Mouse (Mus musculus) left cerebral cortex, adult 8-10 months (tissue): Measurements from ENCODE around the gene Abca13. TPM values are rescaled to one million over a fixed set of nuclear protein-coding genes. Genes with fewer than 3 reads are reported as not detected.
"Not testable (repeated sequence)": the region's sequence is repeated elsewhere in the genome, so short reads cannot be mapped to it uniquely, and the experiment has no call there.

ENCODE experiments used
- DNase-seq, 2 experiments: peaks; one replicate each; pipeline ENCODE4 v3.0.0; 2022; ENCODE audit warnings: low spot score in 2 of 2
- total RNA-seq, 4 experiments: library from RNA; stranded (reverse); gene quantifications; 2 replicates each; pipeline ENCODE4 v1.2.4; 2022

Abca13 gene
- under 1 TPM; 0.02 to 0.04 (median 0.02) TPM for total RNA-seq

DNA sequence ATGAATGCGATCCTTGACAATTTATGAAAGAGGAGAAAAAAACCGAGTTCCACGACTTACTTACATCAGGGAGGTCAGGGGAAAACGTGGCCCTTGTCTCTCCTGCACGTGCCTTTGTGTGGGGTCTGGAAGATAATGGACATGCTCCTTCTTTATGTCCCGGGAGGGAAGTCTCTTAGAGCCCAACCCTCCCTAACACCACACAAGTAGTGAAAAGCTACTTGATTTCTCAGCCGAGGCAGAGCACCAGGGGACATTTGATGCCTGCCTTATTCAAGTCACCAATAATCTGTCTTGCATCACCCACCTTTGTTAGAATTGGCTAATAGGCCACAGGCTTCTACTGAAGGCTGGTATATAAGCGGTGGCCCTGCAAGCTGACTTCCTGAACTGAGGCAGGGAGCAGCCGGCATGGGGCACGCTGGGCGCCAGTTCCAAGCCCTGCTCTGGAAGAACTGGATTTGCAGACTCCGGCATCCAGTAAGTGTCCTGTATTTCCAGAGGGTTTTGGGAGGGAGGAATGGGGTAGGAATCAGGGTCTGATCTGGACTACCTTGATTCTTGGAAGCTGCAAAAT is at the start of gene Abca13:
Abca13 (plus strand) TSS at position 388 of the 577 bp plus-strand sequence.
- no peak for DNase-seq

DNA sequence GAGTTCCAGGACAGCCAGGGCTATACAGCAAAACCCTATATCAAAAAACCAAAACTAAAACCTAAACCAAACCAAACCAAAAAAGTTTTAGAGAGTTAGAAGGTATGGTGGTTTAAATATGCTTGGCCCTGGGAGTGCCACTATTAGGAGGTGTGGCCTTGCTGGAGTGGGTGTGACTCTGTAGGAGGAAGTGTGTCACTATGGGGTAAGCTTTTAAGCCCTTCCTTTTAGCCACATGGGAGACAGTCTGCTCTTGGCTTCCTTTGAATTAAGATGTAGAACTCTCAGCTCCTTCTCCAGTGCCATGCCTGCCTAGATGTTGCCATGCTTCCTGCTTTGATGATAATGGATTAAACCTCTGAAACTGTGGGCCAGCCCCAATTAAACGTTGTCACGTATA is 46.6 kb upstream of the Abca13 start:
- no peak for DNase-seq

GRCm38 (mm10) chr11:9146115-9146514 is 45.6 kb upstream of the Abca13 start:
- DNase-seq, result no peak

DNA sequence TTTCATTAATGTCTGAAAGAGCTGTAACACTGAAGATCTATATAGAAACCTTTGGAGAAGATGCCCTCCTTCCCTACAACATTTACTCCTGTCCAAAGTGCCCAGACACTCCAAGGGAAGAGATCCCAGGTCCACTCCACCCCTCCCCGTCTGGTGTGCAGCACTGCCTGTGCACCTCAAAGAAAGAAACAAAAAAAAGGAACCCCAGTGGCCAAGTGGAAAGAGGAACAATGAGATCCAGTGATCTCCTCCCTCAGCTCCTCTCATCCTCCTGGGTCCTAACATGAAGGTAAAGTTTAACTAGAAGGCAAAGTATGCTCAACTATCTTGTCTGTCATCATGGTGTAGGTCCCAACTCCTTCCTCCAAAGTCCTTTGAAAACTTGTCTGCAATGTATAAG is 45.1 kb upstream of the Abca13 start:
- DNase-seq, result no peak

DNA sequence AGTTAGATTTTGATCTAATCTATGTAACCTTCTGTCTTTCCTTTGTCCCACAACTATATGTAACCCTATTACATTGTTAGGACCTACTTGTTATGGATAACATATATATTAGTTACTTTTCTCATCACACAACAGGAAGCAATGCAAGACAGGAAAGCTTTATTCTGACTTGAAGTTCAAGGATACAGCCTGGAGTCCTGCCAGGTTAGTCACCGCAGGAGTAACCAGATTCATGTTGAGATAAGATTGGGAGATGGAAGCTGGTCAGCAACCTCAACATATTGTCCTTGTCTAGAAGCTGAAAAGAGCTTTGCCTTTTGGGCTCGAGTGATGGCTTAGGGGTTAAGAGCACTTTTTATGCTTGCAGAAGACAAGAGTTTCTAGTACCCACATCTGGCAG is 43.5 kb upstream of the Abca13 start:
- no peak for DNase-seq

GRCm38 (mm10) chr11:9150403-9150802 is 41.3 kb upstream of the Abca13 start:
- DNase-seq, result not testable (repeated sequence)

- DNase-seq, result no peak
Measured at GRCm38 (mm10) chr11:9159953-9160352, 31.8 kb upstream of the Abca13 start.

DNA sequence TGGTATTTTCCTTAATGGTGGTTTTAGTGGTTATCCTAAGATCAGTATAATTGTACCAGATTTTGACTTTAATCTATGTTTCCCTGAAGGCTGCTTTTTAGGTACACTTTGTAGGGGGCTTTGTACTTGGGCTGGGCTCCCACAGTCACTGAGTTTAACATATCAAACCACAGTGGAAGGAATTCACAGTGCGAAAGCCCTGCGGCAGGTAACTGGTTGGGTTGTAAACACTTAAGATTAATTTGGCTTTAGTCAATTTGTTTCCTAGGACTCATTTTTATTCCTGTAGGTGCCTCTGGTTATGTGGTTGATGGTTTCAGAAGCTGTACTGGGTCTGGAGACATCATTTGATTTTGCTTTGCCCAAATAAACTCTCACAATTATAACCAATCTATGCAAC is 24.4 kb upstream of the Abca13 start:
- no peak for DNase-seq

DNA sequence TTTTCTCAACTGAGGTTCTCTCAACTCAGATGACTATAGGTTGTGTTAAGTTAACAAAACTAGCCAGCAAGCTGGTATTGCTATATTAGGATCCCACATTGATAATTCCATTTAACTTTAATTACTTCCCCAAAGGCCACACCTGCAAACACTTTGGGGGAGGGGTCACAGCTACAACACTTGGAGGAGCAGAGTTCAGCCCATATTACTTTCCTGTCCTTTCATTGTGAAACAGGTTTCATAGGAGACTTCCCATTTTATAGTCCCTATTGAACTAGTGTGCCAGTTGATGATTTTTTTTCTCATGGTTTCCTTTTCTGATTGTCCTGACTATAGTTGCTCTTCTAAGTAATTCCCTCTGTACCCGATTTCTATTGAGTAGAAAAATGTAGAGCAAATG is 10.3 kb upstream of the Abca13 start:
- DNase-seq, result no peak

- not testable (repeated sequence) for DNase-seq
Measured at GRCm38 (mm10) chr11:9189471-9189870, 2.3 kb upstream of the Abca13 start.

DNA sequence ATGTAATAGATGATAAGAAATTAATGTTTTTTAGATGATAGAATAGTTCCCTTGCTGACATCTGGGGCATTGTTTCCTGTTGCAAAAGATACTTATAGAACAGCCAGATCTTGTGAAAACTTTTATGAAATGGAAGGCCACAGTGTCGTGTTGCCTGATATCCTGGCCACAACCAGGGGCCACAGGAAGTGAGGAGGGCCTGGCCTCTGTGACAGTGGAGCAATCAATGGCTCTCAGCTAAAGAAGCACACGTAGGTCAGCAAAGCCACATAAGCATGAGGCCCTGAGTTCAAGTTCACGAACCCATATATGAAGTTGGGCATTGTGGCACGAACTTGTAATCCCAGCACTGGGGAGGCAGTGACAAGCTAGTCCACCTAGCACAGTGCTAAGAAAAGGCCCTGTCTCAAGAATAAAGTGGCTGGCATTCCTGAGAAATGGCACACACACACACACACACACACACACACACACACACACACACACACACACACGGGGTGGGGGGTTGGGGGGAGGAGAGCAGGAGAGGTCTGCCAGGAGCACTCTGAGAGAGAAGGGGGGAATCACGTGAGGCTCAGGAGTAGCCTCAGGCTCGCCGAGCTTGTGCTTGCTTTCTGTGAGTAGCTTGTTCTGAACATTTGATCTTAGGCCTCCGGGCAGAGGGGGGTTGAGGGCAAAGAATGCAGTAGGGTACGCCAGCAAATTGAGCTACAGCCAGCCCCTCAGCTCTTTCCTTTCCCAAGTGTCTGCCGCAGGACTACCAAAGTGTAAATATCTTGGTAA is 779 bp upstream of the Abca13 start:
- no peak for DNase-seq

DNA sequence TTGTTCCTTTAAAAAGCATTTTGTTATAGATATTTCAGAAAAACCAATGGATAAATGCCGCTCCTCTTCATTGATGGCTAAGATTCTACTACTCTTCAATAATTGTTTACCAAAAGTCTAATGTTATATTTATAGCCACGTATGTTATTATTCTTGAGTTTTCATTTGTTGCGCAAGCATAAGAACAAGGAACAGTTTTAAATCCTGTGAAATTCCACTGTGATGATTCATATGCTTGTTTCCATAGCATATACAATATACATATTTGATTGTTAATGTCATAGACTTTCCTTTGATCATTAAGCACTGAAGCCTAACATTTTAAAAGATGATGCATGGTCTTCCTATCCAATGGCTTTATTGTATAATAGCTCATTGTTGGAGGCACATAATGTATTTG is 3.1 kb downstream of the Abca13 start:
- no peak for DNase-seq

DNA sequence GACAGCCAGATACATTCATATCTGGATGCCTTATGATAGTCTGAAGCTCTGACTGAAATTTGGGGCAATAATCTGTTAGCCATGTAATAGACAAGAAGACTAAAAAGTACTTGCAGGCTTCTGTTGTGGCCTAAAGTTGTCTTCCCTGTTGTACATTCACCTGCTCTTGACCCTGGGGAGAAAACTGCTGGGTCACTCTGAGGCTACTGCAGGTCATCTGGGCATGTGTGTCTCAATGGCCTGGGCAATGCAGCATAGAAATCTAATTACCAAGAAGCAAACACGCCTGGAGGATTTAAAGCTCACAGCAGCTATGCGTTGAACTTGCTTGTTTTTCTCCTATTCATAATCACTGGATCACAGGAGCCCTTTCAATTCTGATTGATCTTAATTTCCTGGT is 8.1 kb downstream of the Abca13 start:
- no peak for DNase-seq

DNA sequence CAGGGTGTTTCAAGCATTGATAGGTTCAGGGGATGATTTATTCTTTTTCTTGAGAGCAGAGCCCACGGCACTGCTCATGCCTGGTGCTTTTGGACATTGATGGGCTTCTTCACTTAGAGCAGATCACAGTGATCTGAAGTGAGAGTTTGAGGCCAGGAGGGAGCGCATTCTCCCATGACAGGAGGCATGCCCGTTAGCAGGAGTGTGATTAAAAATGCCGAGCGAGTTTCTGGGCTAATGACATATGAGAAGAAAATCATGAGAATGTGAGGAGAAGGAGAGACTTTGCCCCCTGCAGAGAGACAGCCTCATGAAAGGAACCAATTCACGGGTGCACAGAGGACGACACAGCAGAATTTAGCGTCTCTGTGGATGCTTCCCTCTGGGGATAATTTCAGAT is 19.0 kb downstream of the Abca13 start:
- DNase-seq, result no peak

DNA sequence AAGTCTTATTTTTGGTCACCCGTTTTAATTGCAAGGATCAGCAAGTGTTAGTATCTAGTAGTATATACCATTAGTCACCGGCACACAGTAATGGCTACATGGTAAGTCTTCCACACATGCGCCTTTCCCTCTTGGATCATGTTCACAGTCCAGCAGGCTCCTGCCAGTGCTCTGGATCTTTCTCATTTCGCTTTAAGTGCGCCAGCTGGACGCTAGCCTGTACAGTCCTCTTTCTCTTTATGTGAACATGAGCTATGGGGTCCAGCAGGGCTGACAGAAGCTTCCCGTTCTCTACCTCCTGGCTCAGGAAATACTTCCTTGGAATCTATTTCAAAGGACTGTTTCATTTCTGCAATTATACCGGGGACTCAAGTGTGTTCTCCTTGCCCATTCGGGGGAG is 21.8 kb downstream of the Abca13 start:
- DNase-seq, result no peak

DNA sequence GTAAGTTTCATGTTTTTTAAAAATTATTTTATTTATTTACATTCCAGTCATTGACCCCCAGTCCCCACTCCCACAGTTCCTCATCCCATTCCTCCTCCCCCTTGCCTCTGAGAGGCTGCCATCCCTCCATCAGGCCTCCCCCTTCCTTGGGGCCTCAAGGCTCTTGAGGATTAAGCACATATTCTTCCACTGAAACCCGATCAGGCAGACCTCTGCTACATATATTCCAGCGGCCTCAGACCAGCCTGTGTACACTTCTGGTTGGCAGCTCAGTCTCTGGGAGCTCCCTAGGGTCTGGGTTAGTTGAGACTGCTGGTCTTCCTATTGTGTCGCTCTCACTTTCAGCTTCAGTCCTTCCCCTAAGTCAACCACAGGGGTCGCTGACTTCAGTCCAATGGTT is 24.5 kb downstream of the Abca13 start:
- DNase-seq, result no peak

DNA sequence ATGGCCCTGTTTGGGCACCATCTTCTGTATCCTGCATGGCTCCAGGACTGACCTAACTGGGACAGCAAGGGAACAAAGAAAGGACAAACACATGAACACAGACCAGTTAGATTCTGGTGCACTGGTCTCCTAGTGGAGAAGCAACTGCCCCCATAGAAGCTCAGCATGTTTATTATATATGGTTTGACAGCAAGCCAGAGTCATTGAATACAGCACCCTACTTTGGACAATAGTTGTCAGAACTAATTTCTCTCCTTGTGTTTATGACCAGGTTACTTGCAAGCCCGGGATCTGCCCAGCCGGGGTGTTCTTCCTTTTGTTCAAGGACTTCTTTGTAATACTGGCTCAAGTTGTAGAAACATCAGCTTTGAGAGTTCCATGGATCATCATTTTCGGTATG is 28.8 kb downstream of the Abca13 start:
- no peak for DNase-seq

DNA sequence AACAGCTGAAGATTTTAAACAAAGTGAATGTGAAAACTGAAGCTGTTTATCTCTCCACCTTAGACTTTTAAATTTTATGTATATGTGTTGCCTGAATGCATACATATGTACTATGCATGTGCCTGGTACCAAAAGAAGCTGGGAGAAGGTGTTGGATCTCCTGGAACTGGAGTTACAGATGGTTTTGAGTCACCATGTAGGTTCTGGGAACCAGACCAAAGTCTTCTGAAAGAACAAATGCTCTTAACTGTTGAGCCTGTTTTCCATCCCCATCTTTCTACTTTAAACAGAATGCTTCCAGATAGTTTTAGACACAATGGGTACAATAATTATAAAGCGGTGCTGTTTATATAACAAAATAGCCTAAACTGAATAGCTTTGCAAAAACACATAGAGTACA is 29.9 kb downstream of the Abca13 start:
- peak in 1 of 2 experiments; percentile 27 for DNase-seq

- DNase-seq, result no peak
Measured at GRCm38 (mm10) chr11:9226399-9226798, 34.7 kb downstream of the Abca13 start.

GRCm38 (mm10) chr11:9249627-9250026 is 57.9 kb downstream of the Abca13 start:
- DNase-seq, result not testable (repeated sequence)

DNA sequence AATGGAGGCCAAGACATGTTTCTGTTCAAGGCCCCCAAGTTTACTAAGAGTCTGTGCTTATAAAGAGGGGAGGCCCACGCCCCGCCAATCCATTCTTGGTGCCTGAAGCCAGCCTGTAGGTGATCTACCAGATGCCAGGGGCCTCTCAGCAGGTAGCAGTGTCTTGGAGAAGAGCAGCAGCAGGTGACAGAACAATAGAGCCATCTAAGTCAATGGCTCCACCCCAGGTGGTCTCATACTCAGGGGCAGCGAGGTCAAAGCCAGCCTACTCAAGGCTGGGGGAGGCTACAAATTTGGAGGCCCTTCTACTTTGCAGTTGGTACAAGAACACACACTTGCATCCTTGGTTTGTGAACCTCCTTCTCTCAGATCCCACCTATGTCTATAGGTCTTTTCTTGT is 71.3 kb downstream of the Abca13 start:
- not testable (repeated sequence) for DNase-seq

GRCm38 (mm10) chr11:9269090-9269489 is 77.3 kb downstream of the Abca13 start:
- DNase-seq, result no peak

- no peak for DNase-seq
Measured at GRCm38 (mm10) chr11:9285204-9285603, 93.5 kb downstream of the Abca13 start.
